Mouse (Mus musculus) lung, postnatal 0 days (tissue): ENCODE results near the gene Enah. TPM values are rescaled to one million over a fixed set of nuclear protein-coding genes. Genes with fewer than 3 reads are reported as not detected.

ENCODE experiments used
- ATAC-seq: fragments of 200-750 bp; cut with Nextera tagmentation; 2 replicates; pipeline ENCODE4 v1.8.0; 2017; ENCODE audit warnings: moderate library complexity
- DNase-seq: peaks from one replicate; pipeline ENCODE4 v3.0.0-alpha.2; 2016; ENCODE audit warnings: low spot score
- H3K27ac ChIP-seq: fragments of 300-500 bp; sonication (generic); 2 replicates; pipeline ENCODE4 v1.5.1; 2014; ENCODE audit warnings: antibody characterized with exemption, mild to moderate bottlenecking, low read length, mixed read lengths
- H3K27me3 ChIP-seq: fragments of 300-500 bp; sonication (generic); replicated peaks from 2 replicates; pipeline ENCODE4 v1.6.1; 2014; ENCODE audit warnings: low read length, mixed read lengths; ENCODE audit not compliant: insufficient read depth
- H3K36me3 ChIP-seq: fragments of 300-500 bp; sonication (generic); 2 replicates; pipeline ENCODE4 v1.6.1; 2014; ENCODE audit warnings: low read length, mixed read lengths; ENCODE audit not compliant: insufficient read depth
- H3K4me1 ChIP-seq: fragments of 300-500 bp; sonication (generic); 2 replicates; pipeline ENCODE4 v1.6.1; 2014; ENCODE audit warnings: antibody characterized with exemption, low read depth, low read length, mixed read lengths; ENCODE audit not compliant: insufficient read depth
- H3K4me2 ChIP-seq: fragments of 300-500 bp; sonication (generic); replicated peaks from 2 replicates; pipeline ENCODE4 v1.6.1; 2014; ENCODE audit warnings: low read depth, mild to moderate bottlenecking, low read length, moderate library complexity, mixed read lengths
- H3K4me3 ChIP-seq: fragments of 300-500 bp; sonication (generic); 2 replicates; pipeline ENCODE4 v1.5.1; 2014; ENCODE audit warnings: low read depth, low read length
- H3K9ac ChIP-seq: fragments of 300-500 bp; sonication (generic); replicated peaks from 2 replicates; pipeline ENCODE4 v1.6.1; 2014; ENCODE audit warnings: low read depth, mild to moderate bottlenecking
- H3K9me3 ChIP-seq: fragments of 300-500 bp; sonication (generic); 2 replicates; pipeline ENCODE4 v1.6.1; 2016; ENCODE audit warnings: low read length, mixed read lengths
- CTCF ChIP-seq: IDR thresholded peaks from 2 replicates; pipeline ENCODE4 v1.5.1; 2016; ENCODE audit warnings: antibody characterized with exemption, mild to moderate bottlenecking
- EP300 ChIP-seq: IDR thresholded peaks from 2 replicates; pipeline ENCODE4 v1.6.1; 2016; ENCODE audit warnings: antibody characterized with exemption, mild to moderate bottlenecking, control low read depth
- WGBS: fragments of 180-500 bp; shearing (Covaris S2); extraction: QIAGEN DNeasy Blood & Tissue Kit; methylation state at CpG from one replicate; pipeline ENCODE4 v1.1.7; 2014; 5-methylcytosine and 5-hydroxymethylcytosine counted together
- polyA plus RNA-seq: library from polyadenylated mRNA; unstranded; fragments of >200 nt; fragmentation: Nextera tagmentation; extraction: Ambion mirVana; gene quantifications from 2 replicates; pipeline ENCODE4 v1.2.1, GENCODE M21; 2015

The Enah gene
- polyA plus RNA-seq, 1 experiment from 2014 or later, result 8.9 TPM

DNA sequence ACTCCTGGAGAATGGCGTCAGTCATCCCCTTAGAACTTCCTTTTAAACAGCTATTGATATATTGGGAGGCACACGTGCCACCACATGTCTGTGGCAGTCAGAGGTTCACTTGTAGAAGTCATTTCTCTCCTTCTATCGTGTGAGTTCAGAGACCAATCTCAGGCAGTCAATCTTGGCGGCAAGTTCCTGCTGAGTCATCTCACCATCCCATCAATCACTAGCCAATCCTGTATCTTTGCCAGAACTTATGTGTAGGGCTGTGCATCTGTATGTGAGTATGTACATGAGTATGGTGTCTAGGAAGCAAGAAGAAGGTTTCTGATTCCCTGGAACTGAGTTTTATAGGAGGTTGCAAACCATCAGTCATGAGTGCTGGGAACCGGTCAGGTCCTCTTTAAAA lies 40.0 kb upstream of the Enah start:
- ATAC-seq (no peak), DNase-seq (no peak)
- 0 out of 2 replicates have a peak, but pooled peaks cover 3% of the 10 kb centered on the region for H3K4me1 ChIP-seq
- no peak overlapping the region for H3K27ac ChIP-seq
- no peak overlapping the region for H3K4me3 ChIP-seq
- H3K9me3 ChIP-seq, result no peaks in the 10 kb centered on the region
- no peak overlapping the region for H3K9ac ChIP-seq
- WGBS, result 56% methylated on average over 5 of the region's 5 CpGs
- H3K27me3 ChIP-seq, result no peaks in the 10 kb centered on the region
- no peak overlapping the region for H3K4me2 ChIP-seq
- no peaks in the 10 kb centered on the region for H3K36me3 ChIP-seq
- TF ChIP-seq CTCF (no peak), EP300 (no peak)

DNA sequence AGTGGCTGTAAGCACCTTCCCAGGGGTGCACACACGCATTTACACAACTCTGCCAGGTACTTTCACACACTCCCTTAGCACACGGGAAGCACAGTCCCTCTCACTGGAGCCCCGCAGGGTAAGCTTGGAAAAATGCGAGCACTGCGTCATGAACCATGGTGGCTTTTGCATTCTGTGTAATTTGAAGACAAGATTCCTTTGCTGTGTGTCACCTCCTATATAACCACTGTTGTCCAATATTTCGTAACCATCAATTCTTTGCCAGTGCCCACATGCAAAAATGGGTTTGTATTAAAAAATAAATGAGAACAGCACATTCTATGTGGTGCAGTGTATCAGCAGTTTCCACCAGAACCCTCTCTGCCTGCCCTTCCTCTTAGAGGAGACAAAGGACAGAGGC lies 38.2 kb upstream of the Enah start:
- Histone ChIP-seq H3K27me3 (no peaks in the 10 kb centered on the region), H3K9ac (no peak overlapping the region), H3K36me3 (no peaks in the 10 kb centered on the region), H3K9me3 (no peaks in the 10 kb centered on the region), H3K4me1 (0 out of 2 replicates have a peak, but pooled peaks cover 3% of the 10 kb centered on the region), H3K4me3 (no peak overlapping the region), H3K27ac (no peak overlapping the region), H3K4me2 (no peak overlapping the region)
- WGBS, result 75% methylated on average over 6 of the region's 6 CpGs
- no peak for ATAC-seq
- no peak for TF ChIP-seq CTCF
- no peak for TF ChIP-seq EP300
- no peak for DNase-seq

DNA sequence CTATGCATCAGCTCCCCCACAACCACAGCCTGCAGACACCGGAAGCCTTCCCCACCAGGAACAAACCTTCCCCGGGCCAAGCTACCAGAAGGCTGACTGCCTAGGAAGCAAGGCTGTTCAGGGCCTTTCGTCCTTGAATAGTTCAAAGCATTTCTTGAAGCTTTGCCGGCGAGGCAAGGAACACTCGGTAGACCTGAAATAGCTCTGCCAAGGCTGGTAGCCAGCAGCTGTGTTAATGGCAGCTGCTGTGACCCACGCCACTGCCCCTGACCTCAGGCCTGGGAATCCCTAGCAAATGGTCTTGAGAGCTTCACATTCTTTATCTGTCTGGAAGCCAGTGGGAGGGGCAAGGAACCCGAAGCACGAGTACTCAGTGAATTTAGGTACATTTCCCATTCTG lies 35.3 kb upstream of the Enah start:
- DNase-seq, result no peak

DNA sequence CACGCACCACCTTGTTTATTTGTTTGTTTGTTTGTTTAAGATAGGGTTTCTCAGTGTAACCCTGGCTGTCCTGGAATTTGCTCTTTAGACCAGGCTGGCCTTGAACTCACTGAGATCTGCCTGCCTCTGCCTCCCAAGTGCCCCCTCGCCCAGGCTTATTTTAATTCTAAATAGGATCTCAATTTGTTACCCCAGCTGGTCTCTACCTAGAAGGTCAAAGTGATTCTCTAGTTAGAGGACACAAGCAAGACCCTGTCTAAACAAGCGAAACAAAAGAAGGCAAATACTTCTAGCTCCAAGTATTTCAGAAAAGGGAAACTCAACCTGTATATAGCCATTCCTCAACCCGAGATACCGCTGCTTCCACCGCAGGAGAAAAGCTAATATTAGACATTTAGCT lies 34.9 kb upstream of the Enah start:
- no peaks in the 10 kb centered on the region for H3K27me3 ChIP-seq
- 0 out of 2 replicates have a peak, but pooled peaks cover 3% of the 10 kb centered on the region for H3K4me1 ChIP-seq
- ATAC-seq (no peak), DNase-seq (no peak)
- no peak overlapping the region for H3K4me2 ChIP-seq
- H3K4me3 ChIP-seq, result no peak overlapping the region
- no peaks in the 10 kb centered on the region for H3K36me3 ChIP-seq
- 72% methylated on average over 6 of the region's 6 CpGs for WGBS
- no peak overlapping the region for H3K27ac ChIP-seq
- no peak for TF ChIP-seq CTCF
- no peaks in the 10 kb centered on the region for H3K9me3 ChIP-seq
- H3K9ac ChIP-seq, result no peak overlapping the region

More for the DNA sequence above, 35.3 kb upstream of the Enah start:
- H3K27ac ChIP-seq, result no peak overlapping the region
- no peaks in the 10 kb centered on the region for H3K9me3 ChIP-seq
- no peak overlapping the region for H3K4me2 ChIP-seq
- H3K4me1 ChIP-seq, result 0 out of 2 replicates have a peak, but pooled peaks cover 3% of the 10 kb centered on the region
- H3K4me3 ChIP-seq, result no peak overlapping the region
- WGBS, result 25% methylated on average over 9 of the region's 9 CpGs
- TF ChIP-seq CTCF (no peak), EP300 (no peak)
- H3K27me3 ChIP-seq, result no peaks in the 10 kb centered on the region
- H3K9ac ChIP-seq, result no peak overlapping the region
- H3K36me3 ChIP-seq, result no peaks in the 10 kb centered on the region
- no peak for ATAC-seq

DNA sequence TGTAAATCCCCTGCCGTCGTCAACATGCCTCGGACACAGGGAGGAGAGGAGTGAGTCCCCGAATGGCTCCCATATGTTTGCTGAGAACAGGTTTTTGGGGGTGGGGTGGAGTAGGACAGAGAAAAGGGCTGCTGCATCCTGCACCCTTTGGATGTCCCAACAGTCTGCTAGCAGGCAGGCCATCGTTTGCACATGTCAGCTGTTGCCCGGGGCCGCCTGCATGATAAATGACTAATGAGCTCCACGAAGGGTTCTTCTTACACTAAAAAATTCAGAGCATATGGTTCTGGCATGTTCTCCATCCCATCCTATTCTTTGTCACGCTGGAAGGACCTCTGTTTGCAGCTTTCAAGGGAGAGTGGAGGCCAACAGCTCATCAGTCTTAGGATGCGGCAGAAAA lies 33.2 kb upstream of the Enah start:
- 49% methylated on average over 10 of the region's 10 CpGs for WGBS
- Histone ChIP-seq H3K4me1 (0 out of 2 replicates have a peak, but pooled peaks cover 3% of the 10 kb centered on the region), H3K9me3 (no peaks in the 10 kb centered on the region), H3K27ac (no peak overlapping the region), H3K27me3 (no peaks in the 10 kb centered on the region), H3K9ac (no peak overlapping the region), H3K36me3 (no peaks in the 10 kb centered on the region), H3K4me2 (no peak overlapping the region), H3K4me3 (no peak overlapping the region)
- ATAC-seq, result peak; percentile 74
- DNase-seq, result peak; percentile 52
- no peak for TF ChIP-seq EP300
- no peak for TF ChIP-seq CTCF

DNA sequence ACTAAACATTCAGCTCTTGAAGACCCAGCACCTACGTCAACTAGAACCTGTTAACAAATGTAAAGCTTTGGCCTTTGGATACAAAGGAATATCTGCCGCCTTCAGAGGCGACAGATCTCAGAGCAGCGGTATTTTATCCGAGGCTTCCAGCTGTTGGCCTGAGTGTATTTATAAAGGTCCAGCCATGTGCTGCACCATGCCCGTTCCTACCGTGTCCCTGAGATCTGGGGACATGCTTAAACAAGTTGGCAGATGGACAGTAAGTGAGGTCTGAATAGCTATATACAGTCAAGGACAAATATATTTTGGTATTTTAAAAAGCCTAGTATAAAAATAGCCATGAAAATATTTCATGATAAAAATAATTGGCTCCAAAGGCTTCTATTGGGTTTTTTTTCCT lies 32.6 kb upstream of the Enah start:
- WGBS, result 67% methylated on average over 7 of the region's 7 CpGs
- ATAC-seq (no peak), DNase-seq (no peak)
- H3K9me3 ChIP-seq, result no peaks in the 10 kb centered on the region
- no peak overlapping the region for H3K4me3 ChIP-seq
- H3K9ac ChIP-seq, result no peak overlapping the region
- H3K4me2 ChIP-seq, result no peak overlapping the region
- 0 out of 2 replicates have a peak, but pooled peaks cover 3% of the 10 kb centered on the region for H3K4me1 ChIP-seq
- H3K36me3 ChIP-seq, result no peaks in the 10 kb centered on the region
- no peaks in the 10 kb centered on the region for H3K27me3 ChIP-seq
- no peak for TF ChIP-seq EP300
- TF ChIP-seq CTCF, result no peak
- no peak overlapping the region for H3K27ac ChIP-seq

DNA sequence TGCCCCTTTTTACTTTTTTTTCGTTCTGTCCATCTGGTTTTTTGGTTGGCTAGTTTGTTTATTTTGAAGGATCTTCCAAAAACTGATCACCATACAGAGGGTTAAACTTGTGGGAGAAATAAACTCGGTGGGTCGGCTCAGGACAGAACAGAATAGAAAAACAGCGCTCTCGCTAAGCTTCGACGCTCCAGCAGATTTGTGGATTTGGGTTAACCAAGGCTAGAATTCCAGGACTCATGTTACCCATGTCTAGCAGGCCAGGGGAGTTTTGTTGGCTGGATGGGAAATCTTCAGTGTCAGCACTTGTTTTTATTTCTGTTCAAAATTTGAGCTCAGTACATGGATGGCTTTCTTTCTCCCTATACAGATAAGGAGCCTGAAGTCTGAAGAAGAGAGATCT lies 30.0 kb upstream of the Enah start:
- Histone ChIP-seq H3K4me3 (no peak overlapping the region), H3K27ac (no peak overlapping the region), H3K27me3 (no peaks in the 10 kb centered on the region), H3K36me3 (no peaks in the 10 kb centered on the region), H3K4me2 (no peak overlapping the region), H3K9me3 (no peaks in the 10 kb centered on the region), H3K9ac (no peak overlapping the region), H3K4me1 (no peaks in the 10 kb centered on the region; the same call in 1 of the 2 replicates)
- no peak for ATAC-seq
- WGBS, result 72% methylated on average over 7 of the region's 7 CpGs
- TF ChIP-seq EP300 (no peak), CTCF (no peak)
- no peak for DNase-seq
